Mouse (Mus musculus): ENCODE measurements around the gene Bad. TPM values are rescaled to one million over a fixed set of nuclear protein-coding genes. Genes with fewer than 3 reads are reported as not detected.
A peak's percentile ranks its signal among the peaks of the same experiment; 100 is the strongest.

The Bad gene
- polyA plus RNA-seq, 1 experiment = 127 TPM

DNA sequence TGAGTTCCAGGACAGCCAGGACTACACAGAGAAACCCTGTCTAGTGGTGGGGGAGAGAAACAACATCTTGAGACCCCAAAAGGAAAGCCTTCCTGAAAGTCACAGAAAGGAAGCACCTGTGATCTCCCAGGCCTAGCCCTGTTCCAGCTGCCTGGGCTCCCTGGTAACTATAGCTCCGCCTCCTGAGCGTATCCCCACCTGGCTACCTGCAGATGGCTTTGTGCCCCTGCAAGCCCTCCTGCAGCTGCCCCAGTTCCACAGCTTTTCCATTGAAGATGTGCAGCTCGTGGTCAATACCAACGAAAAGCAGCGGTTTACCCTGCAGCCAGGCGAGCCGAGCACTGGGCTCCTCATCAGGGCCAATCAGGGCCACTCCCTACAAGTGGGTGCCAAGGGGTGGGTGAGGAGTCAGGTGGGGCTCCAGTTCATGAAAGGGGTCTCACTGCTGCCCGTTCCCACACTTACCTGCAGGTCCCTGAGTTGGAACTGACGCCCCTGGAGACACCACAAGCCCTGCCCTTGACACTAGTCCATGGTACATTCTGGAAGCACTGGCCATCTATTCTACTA lies 56.1 kb downstream of the Bad start:
- Histone ChIP-seq H3K4me1 (ENCODE audit: control insufficient read depth, insufficient read depth, insufficient read length, low read length) (peaks cover 23% of the 10 kb centered on the region), H3K4me3 (ENCODE audit: low read depth, low read length) (no peak overlapping the region), H3K36me3 (ENCODE audit: control insufficient read depth, insufficient read depth, low read length) (peaks cover 7% of the 10 kb centered on the region), H3K27me3 (ENCODE audit: control insufficient read depth, insufficient read depth, low read length) (no peaks in the 10 kb centered on the region), H3K27ac (ENCODE audit: insufficient read depth, low read depth, low read length) (no peak overlapping the region)
- no peak for TF ChIP-seq CTCF (IDR thresholded peaks at IDR 0.05; ENCODE audit: extremely low read depth, insufficient read length, insufficient replicate concordance, low read depth, low read length)
- WGBS = 87% methylated on average over 9 of the region's 9 CpGs

- H3K4me3 ChIP-seq (ENCODE audit: low read depth, low read length) = no peak overlapping the region
- no peak for TF ChIP-seq POLR2A (IDR thresholded peaks at IDR 0.05; ENCODE audit: low read depth, low read length)
- no peak for TF ChIP-seq CTCF (IDR thresholded peaks at IDR 0.05; ENCODE audit: extremely low read depth, insufficient read length, insufficient replicate concordance, low read depth, low read length)
- peaks cover 23% of the 10 kb centered on the region for H3K4me1 ChIP-seq (ENCODE audit: control insufficient read depth, insufficient read depth, insufficient read length, low read length)
- H3K27ac ChIP-seq (ENCODE audit: insufficient read depth, low read depth, low read length) = peak overlapping the region; percentile 2; the same call in 1 of the 2 replicates
- no peaks in the 10 kb centered on the region for H3K27me3 ChIP-seq (ENCODE audit: control insufficient read depth, insufficient read depth, low read length)
- 69% methylated on average over 19 of the region's 19 CpGs for WGBS
- H3K36me3 ChIP-seq (ENCODE audit: control insufficient read depth, insufficient read depth, low read length) = peaks cover 7% of the 10 kb centered on the region
These were observed 57.9 kb downstream of the Bad start for GRCm38 (mm10) chr19:6999360-7000063.

Other genes starting within 250 kb of the Bad start
- 32.5 and 55.4 TPM in 2 replicates for gene Rps6ka4, start 101.2 kb upstream of the Bad start, polyA plus RNA-seq (2012; rRNA removed)
- gene Ccdc88b, start 83.7 kb upstream of the Bad start, polyA plus RNA-seq (2012; rRNA removed) = 17.9 and 34.6 TPM in 2 replicates
- 29.0 and 52.3 TPM in 2 replicates for gene Trmt112, start 32.2 kb upstream of the Bad start, polyA plus RNA-seq (2012; rRNA removed)
- 94.6 and 180 TPM in 2 replicates for gene Prdx5, start 31.8 kb upstream of the Bad start, polyA plus RNA-seq (2012; rRNA removed)
- gene Esrra, start 20.0 kb upstream of the Bad start, polyA plus RNA-seq (2012; rRNA removed) = 168 and 346 TPM in 2 replicates
- not detected in 2 replicates for gene Catsperz, start 16.5 kb upstream of the Bad start, polyA plus RNA-seq (2012; rRNA removed)
- not detected in 2 replicates for gene Kcnk4, start 7.3 kb upstream of the Bad start, polyA plus RNA-seq (2012; rRNA removed)
- 77.5 and 97.8 TPM in 2 replicates for gene Gpr137, start 619 bp downstream of the Bad start, polyA plus RNA-seq (2012; rRNA removed)
- 44.2 and 100 TPM in 2 replicates for gene Ppp1r14b, start 33.1 kb downstream of the Bad start, polyA plus RNA-seq (2012; rRNA removed)
- 200 and 595 TPM in 2 replicates for gene Plcb3, start 34.6 kb downstream of the Bad start, polyA plus RNA-seq (2012; rRNA removed)
- 23.0 and 47.9 TPM in 2 replicates for gene Fkbp2, start 38.6 kb downstream of the Bad start, polyA plus RNA-seq (2012; rRNA removed)
- 19.8 and 20.4 TPM in 2 replicates for gene Vegfb, start 45.8 kb downstream of the Bad start, polyA plus RNA-seq (2012; rRNA removed)
- 34.1 and 53.4 TPM in 2 replicates for gene Dnajc4, start 50.7 kb downstream of the Bad start, polyA plus RNA-seq (2012; rRNA removed)
- gene Nudt22, start 54.3 kb downstream of the Bad start, polyA plus RNA-seq (2012; rRNA removed) = 41.2 and 53.8 TPM in 2 replicates
- gene Trpt1, start 54.3 kb downstream of the Bad start, polyA plus RNA-seq (2012; rRNA removed) = 5.2 and 7.7 TPM in 2 replicates
- 10.2 and 18.6 TPM in 2 replicates for gene Fermt3, start 77.6 kb downstream of the Bad start, polyA plus RNA-seq (2012; rRNA removed)
- 15.2 and 21.4 TPM in 2 replicates for gene Stip1, start 98.1 kb downstream of the Bad start, polyA plus RNA-seq (2012; rRNA removed)
- 30.1 and 37.2 TPM in 2 replicates for gene Macrod1, start 114.9 kb downstream of the Bad start, polyA plus RNA-seq (2012; rRNA removed)
- 0.06 and 0.22 TPM in 2 replicates for gene Flrt1, start 163.9 kb downstream of the Bad start, polyA plus RNA-seq (2012; rRNA removed)

Data from small intestine, adult 2 months (tissue).